9 mouse cellular contexts compared by ENCODE assay signal in genomic region chr8:4226739-4227347, GRCm38 (mm10). TPM values are rescaled to one million over a fixed set of nuclear protein-coding genes. Genes with fewer than 3 reads are reported as not detected.
DNase-seq lines count a peak whose midpoint lies in the region; ATAC-seq and TF ChIP-seq lines count a peak whose summit lies in the region.
"Had no signal": no experiment of that assay in that cellular context is flagged by ENCODE, and none has a peak within 500 bp of the region (broad histone marks: within the 10 kb centered on the region; RNA-seq: fewer than 3 reads in every experiment).

Lrrc8e (plus strand) TSS chr8:4226827.

- H3K4me1 ChIP-seq in heart, embryonic 15.5 days (replicated peaks) = peaks cover 9% of the 10 kb centered on the region
- H3K4me1 ChIP-seq in hindbrain, embryonic 15.5 days (replicated peaks) = peaks cover 6% of the 10 kb centered on the region
- H3K4me1 ChIP-seq in lung, postnatal 0 days (ENCODE audit: insufficient read depth, low read depth, low read length) = no peaks in the 10 kb centered on the region

- peak within 1 kb of the TSS; percentile 28 for H3K4me3 ChIP-seq in heart, embryonic 15.5 days
- no peak within 1 kb of the TSS for H3K4me3 ChIP-seq in hindbrain, embryonic 15.5 days
- peak within 1 kb of the TSS; percentile 35 for H3K4me3 ChIP-seq in lung, postnatal 0 days (ENCODE audit: low read depth, low read length)

- H3K36me3 ChIP-seq in heart, embryonic 15.5 days = no peaks in the 10 kb centered on the region
- H3K36me3 ChIP-seq in hindbrain, embryonic 15.5 days = no peaks in the 10 kb centered on the region
- no peaks in the 10 kb centered on the region for H3K36me3 ChIP-seq in lung, postnatal 0 days (ENCODE audit: insufficient read depth, low read length)

- peaks cover 49% of the 10 kb centered on the region for H3K27me3 ChIP-seq in heart, embryonic 15.5 days
- peaks cover 21% of the 10 kb centered on the region; the same call in 1 of the 2 replicates for H3K27me3 ChIP-seq in hindbrain, embryonic 15.5 days
- no peaks in the 10 kb centered on the region for H3K27me3 ChIP-seq in lung, postnatal 0 days (replicated peaks; ENCODE audit: insufficient read depth, low read length)

- H3K9ac ChIP-seq in heart, embryonic 15.5 days = no peak within 1 kb of the TSS
- H3K9ac ChIP-seq in hindbrain, embryonic 15.5 days = no peak within 1 kb of the TSS
- peak within 1 kb of the TSS; percentile 46 for H3K9ac ChIP-seq in lung, postnatal 0 days (replicated peaks; ENCODE audit: low read depth)

- no peaks in the 10 kb centered on the region for H3K9me3 ChIP-seq in heart, embryonic 15.5 days (replicated peaks)
- H3K9me3 ChIP-seq in hindbrain, embryonic 15.5 days = no peaks in the 10 kb centered on the region
- H3K9me3 ChIP-seq in lung, postnatal 0 days (ENCODE audit: low read length) = no peaks in the 10 kb centered on the region

- H3K4me2 ChIP-seq in heart, embryonic 15.5 days = peak within 1 kb of the TSS; percentile 54
- H3K4me2 ChIP-seq in hindbrain, embryonic 15.5 days = peak within 1 kb of the TSS; percentile 46
- peak within 1 kb of the TSS; percentile 63 for H3K4me2 ChIP-seq in lung, postnatal 0 days (replicated peaks; ENCODE audit: low read depth, low read length)

- no peak within 1 kb of the TSS for H3K27ac ChIP-seq in heart, embryonic 15.5 days
- no peak within 1 kb of the TSS for H3K27ac ChIP-seq in hindbrain, embryonic 15.5 days (replicated peaks)
- H3K27ac ChIP-seq in lung, postnatal 0 days (ENCODE audit: low read length) = no peak within 1 kb of the TSS

- no peak for TF ChIP-seq CTCF in lung, postnatal 0 days (IDR thresholded peaks at IDR 0.05)

- WGBS in heart, embryonic 15.5 days = 6% methylated on average over 33 of the region's 33 CpGs
- WGBS in hindbrain, embryonic 15.5 days = 6% methylated on average over 33 of the region's 33 CpGs
- 5% methylated on average over 33 of the region's 33 CpGs for WGBS in lung, postnatal 0 days

- no peak for TF ChIP-seq EP300 in lung, postnatal 0 days (IDR thresholded peaks at IDR 0.05)

- ATAC-seq in heart, embryonic 15.5 days (replicated peaks; ENCODE audit: insufficient number of reproducible peaks, insufficient read depth, low FRiP score, low read depth) = peak; percentile 18; the same call in 1 of the 2 replicates
- peak; percentile 51 for ATAC-seq in hindbrain, embryonic 15.5 days (ENCODE audit: low FRiP score, low read depth)
- ATAC-seq in lung, postnatal 0 days = peak; percentile 86

- DNase-seq in heart, postnatal 4 days = no peak
- DNase-seq in adrenal gland, postnatal 14 days = peak; percentile 87
- DNase-seq in lung, postnatal 0 days (ENCODE audit: low spot score) = peak; percentile 61
- DNase-seq in left cerebral cortex, adult 8-10 months (ENCODE audit: low spot score in 2 of 2) = no peak
- no peak for DNase-seq in embryo, embryonic 10.5 days (ENCODE audit: low spot score)
- no peak for DNase-seq in MN1 (ENCODE audit: low spot score)

RNA-seq across cellular contexts. Expression of gene Lrrc8e, which starts in this region (rescaled TPM):
- polyA plus RNA-seq in heart, embryonic 15.5 days (2015; fragmentation: Nextera tagmentation; extraction: Ambion mirVana) = 0.11 and 0.49 TPM in 2 replicates
- total RNA-seq in heart, postnatal 4 days (2021) = under 1 TPM; 0.14 TPM
- 12.7 and 16.6 TPM in 2 replicates for total RNA-seq in adrenal gland, postnatal 14 days (2021)
- polyA plus RNA-seq in hindbrain, embryonic 15.5 days (2015; fragmentation: Nextera tagmentation; extraction: Ambion mirVana) = 0.07 and 0.08 TPM in 2 replicates
- polyA plus RNA-seq in lung, postnatal 0 days (2015; fragmentation: Nextera tagmentation; extraction: Ambion mirVana) = 6.0 and 7.8 TPM in 2 replicates
- total RNA-seq in left cerebral cortex, adult 8-10 months (2022) = under 1 TPM in 1 of 4 experiments, not detected in 3; 0.09 TPM
- total RNA-seq: layer of hippocampus, postnatal 36 days had no signal

Comparison
In these comparisons a context has a peak if more than half of its experiments do, and no peak if none do; other contexts are left out.
1. RNA of gene Lrrc8e (total RNA-seq): 12.7 to 16.6 TPM in adrenal gland, postnatal 14 days; 0.14 TPM in heart, postnatal 4 days and 0.09 TPM in left cerebral cortex, adult 8-10 months; every median in the first group is over 10 times any median in the second.
2. Peak in ATAC-seq, H3K4me3 ChIP-seq and H3K4me2 ChIP-seq in heart, embryonic 15.5 days; RNA of the gene not detected or under 1 TPM.
3. Peak in ATAC-seq and H3K4me2 ChIP-seq in hindbrain, embryonic 15.5 days; RNA of the gene not detected or under 1 TPM.
4. ATAC-seq: peak in every context shown above with its lines; median percentile 86 in lung, postnatal 0 days; 51 in hindbrain, embryonic 15.5 days; 18 in heart, embryonic 15.5 days.
5. DNase-seq: peak in adrenal gland, postnatal 14 days (single experiment) and lung, postnatal 0 days (single experiment); none in heart, postnatal 4 days (single experiment), left cerebral cortex, adult 8-10 months (0 of 2), embryo, embryonic 10.5 days (single experiment) and MN1 (single experiment).
6. Peak in every context shown above with its lines, with median percentiles within 50 percentile points of each other: H3K4me2 ChIP-seq.